Mouse (Mus musculus): ENCODE measurements around the gene Alad. TPM values are rescaled to one million over a fixed set of nuclear protein-coding genes. Genes with fewer than 3 reads are reported as not detected.

Alad gene
- polyA plus RNA-seq, 1 experiment from 2014 or later, result 63.3 TPM

DNA sequence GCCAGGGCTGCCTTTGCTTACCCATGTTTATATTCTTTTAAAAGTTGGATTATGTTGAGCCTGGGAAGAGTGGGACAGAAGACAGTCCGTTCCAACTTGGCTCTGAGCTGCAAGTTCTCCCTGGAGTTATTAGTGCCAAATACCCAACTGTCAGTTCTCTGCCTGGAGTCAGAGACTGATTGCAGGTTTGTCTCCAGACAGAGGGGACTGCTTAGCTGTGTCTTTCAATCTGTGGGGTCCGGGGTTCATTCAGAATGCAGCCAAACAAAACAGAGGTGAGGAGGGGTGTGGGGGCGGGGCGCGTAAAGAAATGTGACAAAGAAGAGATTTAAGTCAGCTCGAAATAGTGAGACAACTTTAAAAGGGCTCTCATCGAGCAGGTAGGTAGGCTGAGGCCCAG lies 18.2 kb downstream of the Alad start:
- ATAC-seq (replicated peaks), result peak; percentile 30
- Histone ChIP-seq H3K27ac (replicated peaks) (0 out of 2 replicates have a peak overlapping the region, but pooled peaks have one; percentile 50), H3K4me3 (peak overlapping the region; percentile 95), H3K27me3 (no peaks in the 10 kb centered on the region), H3K4me2 (replicated peaks) (peak overlapping the region; percentile 73), H3K36me3 (peaks cover 14% of the 10 kb centered on the region; the same call in 1 of the 2 replicates), H3K9ac (replicated peaks) (peak overlapping the region; percentile 90), H3K9me3 (no peaks in the 10 kb centered on the region), H3K4me1 (peaks cover 13% of the 10 kb centered on the region; the same call in 1 of the 2 replicates)
- 2% methylated on average over 7 of the region's 7 CpGs for WGBS

- Histone ChIP-seq H3K27me3 (no peaks in the 10 kb centered on the region), H3K27ac (replicated peaks) (no peak overlapping the region), H3K4me1 (peaks cover 13% of the 10 kb centered on the region; the same call in 1 of the 2 replicates), H3K9ac (replicated peaks) (no peak overlapping the region), H3K9me3 (no peaks in the 10 kb centered on the region), H3K4me2 (replicated peaks) (no peak overlapping the region), H3K36me3 (peaks cover 14% of the 10 kb centered on the region; the same call in 1 of the 2 replicates), H3K4me3 (no peak overlapping the region)
- WGBS, result 90% methylated on average over 4 of the region's 4 CpGs
- ATAC-seq (replicated peaks), result no peak
Observed at GRCm38 (mm10) chr4:62500799-62501198, 18.9 kb downstream of the Alad start.

DNA sequence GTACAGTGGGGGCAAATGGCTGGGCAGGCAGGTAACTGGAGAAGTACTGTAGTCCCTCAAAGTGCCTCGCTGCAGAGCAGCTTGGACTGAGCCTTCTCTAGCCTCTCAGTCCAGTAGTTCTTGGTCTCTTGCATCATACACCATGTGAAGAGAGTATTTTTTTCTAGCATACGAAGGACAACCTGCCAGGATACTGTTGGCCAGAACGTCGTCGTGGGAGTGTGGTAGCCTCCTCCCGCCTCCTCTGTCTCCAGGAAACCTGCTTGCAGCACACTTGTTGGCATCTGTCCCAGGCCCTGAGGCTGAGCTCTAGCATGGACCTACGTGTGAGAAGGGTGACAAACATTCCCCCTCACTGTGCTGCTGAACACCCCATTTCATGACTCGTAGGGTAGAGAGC lies 22.9 kb downstream of the Alad start:
- Histone ChIP-seq H3K4me3 (no peak overlapping the region), H3K36me3 (peaks cover 14% of the 10 kb centered on the region; the same call in 1 of the 2 replicates), H3K27ac (replicated peaks) (no peak overlapping the region), H3K4me2 (replicated peaks) (no peak overlapping the region), H3K9me3 (no peaks in the 10 kb centered on the region), H3K27me3 (no peaks in the 10 kb centered on the region), H3K4me1 (peaks cover 11% of the 10 kb centered on the region; the same call in 1 of the 2 replicates), H3K9ac (replicated peaks) (no peak overlapping the region)
- WGBS, result 62% methylated on average over 8 of the region's 8 CpGs
- ATAC-seq (replicated peaks), result no peak

GRCm38 (mm10) chr4:62495946-62496345 lies 23.8 kb downstream of the Alad start:
- H3K36me3 ChIP-seq, result peaks cover 14% of the 10 kb centered on the region; the same call in 1 of the 2 replicates
- no peaks in the 10 kb centered on the region for H3K9me3 ChIP-seq
- no peak overlapping the region for H3K9ac ChIP-seq (replicated peaks)
- H3K4me1 ChIP-seq, result 0 out of 2 replicates have a peak, but pooled peaks cover 5% of the 10 kb centered on the region
- H3K27ac ChIP-seq (replicated peaks), result no peak overlapping the region
- H3K27me3 ChIP-seq, result no peaks in the 10 kb centered on the region
- no peak overlapping the region for H3K4me2 ChIP-seq (replicated peaks)
- WGBS, result 80% methylated on average over 8 of the region's 8 CpGs
- no peak overlapping the region for H3K4me3 ChIP-seq
- no peak for ATAC-seq (replicated peaks)

DNA sequence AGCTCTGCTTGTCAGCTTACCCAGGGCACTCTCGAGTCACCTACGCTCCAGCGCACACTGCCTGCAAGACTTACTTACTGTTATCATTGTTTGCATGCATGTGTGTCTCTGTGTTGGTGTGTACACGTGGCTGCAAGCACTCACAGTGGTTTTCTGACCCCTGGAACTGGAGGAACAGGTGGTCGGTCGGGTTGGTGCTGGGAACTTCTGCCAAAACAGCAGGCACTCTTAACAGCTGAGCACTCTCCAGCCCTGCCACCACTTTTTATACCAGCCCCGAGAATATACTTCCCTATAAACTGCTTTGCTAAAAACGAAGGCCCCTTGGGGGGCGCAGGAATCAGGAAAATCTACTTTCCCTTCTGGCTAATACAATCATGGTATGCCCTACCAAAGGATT lies 25.5 kb downstream of the Alad start:
- Histone ChIP-seq H3K27me3 (no peaks in the 10 kb centered on the region), H3K4me1 (0 out of 2 replicates have a peak, but pooled peaks cover 5% of the 10 kb centered on the region), H3K9ac (replicated peaks) (no peak overlapping the region), H3K36me3 (peaks cover 11% of the 10 kb centered on the region; the same call in 1 of the 2 replicates), H3K9me3 (no peaks in the 10 kb centered on the region), H3K4me2 (replicated peaks) (no peak overlapping the region), H3K27ac (replicated peaks) (no peak overlapping the region), H3K4me3 (no peak overlapping the region)
- WGBS, result 67% methylated on average over 9 of the region's 9 CpGs
- ATAC-seq (replicated peaks), result no peak

DNA sequence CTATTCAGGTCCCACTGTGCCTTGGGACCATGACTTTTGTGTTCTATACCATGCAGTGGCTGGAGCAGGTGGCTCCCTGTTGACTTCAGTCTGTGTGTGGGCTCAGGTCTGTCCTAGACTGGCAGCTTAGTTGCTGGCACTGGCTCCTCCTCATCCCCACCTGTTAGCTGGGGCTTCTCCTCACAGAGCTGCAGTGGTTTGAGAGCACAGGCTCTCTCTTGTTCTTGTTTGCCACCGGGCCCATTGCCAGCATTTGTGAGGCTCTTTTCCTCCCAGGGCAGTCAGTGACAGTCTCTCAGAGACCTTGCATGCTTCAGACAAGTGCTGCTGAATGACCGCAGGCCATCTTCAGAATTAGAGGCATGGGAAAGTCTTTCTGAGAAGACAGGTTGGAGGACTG lies 27.0 kb downstream of the Alad start:
- Histone ChIP-seq H3K4me3 (no peak overlapping the region), H3K36me3 (no peaks in the 10 kb centered on the region), H3K4me1 (0 out of 2 replicates have a peak, but pooled peaks cover 5% of the 10 kb centered on the region), H3K27me3 (no peaks in the 10 kb centered on the region), H3K9me3 (no peaks in the 10 kb centered on the region), H3K4me2 (replicated peaks) (no peak overlapping the region), H3K27ac (replicated peaks) (no peak overlapping the region), H3K9ac (replicated peaks) (no peak overlapping the region)
- 77% methylated on average over 2 of the region's 2 CpGs for WGBS
- ATAC-seq (replicated peaks), result no peak

GRCm38 (mm10) chr4:62487914-62488313 lies 31.8 kb downstream of the Alad start:
- H3K36me3 ChIP-seq, result no peaks in the 10 kb centered on the region
- 96% methylated on average over 2 of the region's 2 CpGs for WGBS
- ATAC-seq (replicated peaks), result no peak

GRCm38 (mm10) chr4:62487172-62487571 lies 32.5 kb downstream of the Alad start:
- Histone ChIP-seq H3K27ac (replicated peaks) (no peak overlapping the region), H3K4me1 (no peaks in the 10 kb centered on the region), H3K9ac (replicated peaks) (no peak overlapping the region), H3K4me3 (no peak overlapping the region), H3K36me3 (no peaks in the 10 kb centered on the region), H3K27me3 (no peaks in the 10 kb centered on the region), H3K4me2 (replicated peaks) (no peak overlapping the region), H3K9me3 (no peaks in the 10 kb centered on the region)
- 94% methylated on average over 5 of the region's 5 CpGs for WGBS
- no peak for ATAC-seq (replicated peaks)

More at GRCm38 (mm10) chr4:62487914-62488313, 31.8 kb downstream of the Alad start:
- H3K4me1 ChIP-seq, result no peaks in the 10 kb centered on the region
- no peak overlapping the region for H3K4me2 ChIP-seq (replicated peaks)
- H3K4me3 ChIP-seq, result no peak overlapping the region
- H3K27ac ChIP-seq (replicated peaks), result no peak overlapping the region
- no peaks in the 10 kb centered on the region for H3K27me3 ChIP-seq
- no peak overlapping the region for H3K9ac ChIP-seq (replicated peaks)
- no peaks in the 10 kb centered on the region for H3K9me3 ChIP-seq

GRCm38 (mm10) chr4:62486162-62486696 lies 33.5 kb downstream of the Alad start:
- Histone ChIP-seq H3K27ac (replicated peaks) (no peak overlapping the region), H3K27me3 (no peaks in the 10 kb centered on the region), H3K9ac (replicated peaks) (no peak overlapping the region), H3K4me3 (no peak overlapping the region), H3K36me3 (no peaks in the 10 kb centered on the region), H3K4me2 (replicated peaks) (no peak overlapping the region), H3K9me3 (no peaks in the 10 kb centered on the region), H3K4me1 (no peaks in the 10 kb centered on the region)
- no peak for ATAC-seq (replicated peaks)
- WGBS, result 92% methylated on average over 15 of the region's 15 CpGs

GRCm38 (mm10) chr4:62485450-62486161 lies 34.1 kb downstream of the Alad start:
- WGBS, result 82% methylated on average over 8 of the region's 8 CpGs
- 0 out of 2 replicates have a peak, but pooled peaks cover 2% of the 10 kb centered on the region for H3K27me3 ChIP-seq
- no peak overlapping the region for H3K4me3 ChIP-seq
- H3K4me2 ChIP-seq (replicated peaks), result no peak overlapping the region
- no peaks in the 10 kb centered on the region for H3K4me1 ChIP-seq
- no peak overlapping the region for H3K27ac ChIP-seq (replicated peaks)
- H3K36me3 ChIP-seq, result no peaks in the 10 kb centered on the region
- no peaks in the 10 kb centered on the region for H3K9me3 ChIP-seq
- ATAC-seq (replicated peaks), result no peak
- H3K9ac ChIP-seq (replicated peaks), result no peak overlapping the region

DNA sequence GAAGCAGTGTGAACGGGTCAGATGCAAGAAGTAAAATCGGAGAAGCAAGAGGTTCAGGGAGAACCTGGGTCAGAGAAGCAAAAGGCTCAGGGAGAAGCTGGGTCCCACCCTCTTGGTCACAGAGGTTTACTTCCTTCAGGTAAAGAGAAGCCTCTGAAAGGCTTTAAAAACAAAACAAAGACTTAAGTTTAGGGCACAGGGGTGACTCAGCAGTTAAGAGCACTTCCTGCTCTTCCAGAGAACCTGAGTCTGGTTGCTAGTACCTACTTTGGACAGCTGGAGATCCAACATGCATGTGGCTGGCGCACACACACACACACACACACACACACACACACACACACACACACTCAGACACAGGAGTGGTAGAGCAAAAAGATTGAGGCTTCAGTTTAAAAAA lies 34.8 kb downstream of the Alad start:
- 87% methylated on average over 3 of the region's 3 CpGs for WGBS
- Histone ChIP-seq H3K9me3 (no peaks in the 10 kb centered on the region), H3K4me2 (replicated peaks) (no peak overlapping the region), H3K9ac (replicated peaks) (no peak overlapping the region), H3K36me3 (no peaks in the 10 kb centered on the region), H3K27me3 (peaks cover 7% of the 10 kb centered on the region), H3K27ac (replicated peaks) (no peak overlapping the region), H3K4me3 (no peak overlapping the region), H3K4me1 (peaks cover 3% of the 10 kb centered on the region)
- no peak for ATAC-seq (replicated peaks)

DNA sequence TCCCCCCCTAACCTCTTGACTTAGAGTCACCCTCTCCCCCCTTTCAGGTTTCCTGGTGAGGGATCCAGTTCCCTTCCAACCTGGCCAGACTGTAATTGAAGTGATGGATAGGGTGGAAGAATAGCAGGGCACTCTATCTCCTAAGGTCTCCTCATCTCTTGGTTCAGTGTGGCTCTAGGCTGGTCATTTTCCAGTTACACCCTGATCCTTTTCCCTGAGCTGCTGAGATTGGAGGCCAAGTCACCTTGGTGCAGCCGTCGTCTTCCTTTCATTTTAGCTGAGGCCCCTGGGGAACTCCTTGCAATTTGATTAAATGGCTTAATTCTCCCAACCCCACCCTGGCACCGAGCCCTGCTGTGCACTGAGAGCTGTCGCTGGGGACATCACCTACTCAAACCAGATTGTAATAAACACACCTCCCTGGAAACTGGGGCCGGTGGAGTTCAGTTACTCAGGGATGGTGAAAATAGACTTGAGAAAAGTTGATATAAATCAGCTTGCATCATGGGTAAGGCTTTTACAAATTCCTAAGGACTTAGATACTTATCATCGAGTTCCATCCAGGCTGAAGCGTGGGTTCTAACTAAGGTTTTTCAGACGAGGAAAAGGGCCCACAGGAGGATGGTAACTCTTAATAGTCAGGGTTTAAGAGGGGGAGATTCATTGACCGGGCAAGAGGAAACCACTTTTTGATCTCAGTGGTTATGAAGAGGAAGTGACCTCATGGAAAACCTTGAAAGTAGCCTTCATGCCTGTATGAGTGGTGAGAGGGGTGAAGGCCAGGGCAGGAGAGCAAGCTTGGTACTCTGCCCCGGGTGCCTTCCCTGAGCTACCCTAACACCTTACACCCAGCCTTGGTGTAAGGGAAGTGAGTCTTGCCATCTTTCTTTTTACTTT lies 38.8 kb downstream of the Alad start:
- Histone ChIP-seq H3K9me3 (no peaks in the 10 kb centered on the region), H3K4me1 (peaks cover 9% of the 10 kb centered on the region), H3K27ac (replicated peaks) (no peak overlapping the region), H3K27me3 (peaks cover 28% of the 10 kb centered on the region), H3K9ac (replicated peaks) (no peak overlapping the region), H3K4me3 (no peak overlapping the region), H3K36me3 (no peaks in the 10 kb centered on the region), H3K4me2 (replicated peaks) (no peak overlapping the region)
- whole genome bisulfite sequencing, result 52% methylated on average over 10 of the region's 10 CpGs
- 0 out of 2 replicates have a peak, but pooled peaks have one; percentile 30 for ATAC-seq (replicated peaks)
